In the genomic region with DNA sequence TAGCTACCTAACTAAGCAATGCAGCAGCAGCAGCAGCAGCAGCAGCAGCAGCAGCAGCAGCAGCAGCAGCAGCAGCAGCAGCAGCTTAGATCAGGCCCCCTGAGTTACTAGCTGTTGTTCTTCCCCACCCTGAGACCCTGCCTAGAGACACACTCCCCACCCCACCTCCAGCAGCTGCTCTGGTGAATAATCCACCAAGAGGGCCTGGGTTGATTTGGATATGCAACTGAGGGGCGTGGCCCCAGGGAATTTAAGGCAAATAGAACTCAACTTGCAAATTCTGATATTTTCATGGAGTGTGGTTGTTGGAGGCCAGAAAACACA, we compare ENCODE assay signal across 12 mouse cellular contexts. TPM values are rescaled to one million over a fixed set of nuclear protein-coding genes. Genes with fewer than 3 reads are reported as not detected.
A peak's percentile ranks its signal among the peaks of the same experiment; 100 is the strongest.
DNase-seq lines count a peak whose midpoint lies in the region; ATAC-seq and TF ChIP-seq lines count a peak whose summit lies in the region.
"Had no signal": no experiment of that assay in that cellular context is flagged by ENCODE, and none has a peak within 500 bp of the region (broad histone marks: within the 10 kb centered on the region; RNA-seq: fewer than 3 reads in every experiment).

No protein-coding gene starts in this region.

- H3K36me3 ChIP-seq in heart, embryonic 15.5 days = no peaks in the 10 kb centered on the region
- H3K36me3 ChIP-seq in liver, postnatal 0 days (replicated peaks; ENCODE audit: insufficient read depth, low read length) = no peaks in the 10 kb centered on the region
- no peaks in the 10 kb centered on the region for H3K36me3 ChIP-seq in liver, embryonic 12.5 days
- H3K36me3 ChIP-seq in E14TG2a.4 (ENCODE audit: insufficient read depth, low read length) = no peaks in the 10 kb centered on the region
- H3K36me3 ChIP-seq: hindbrain, embryonic 15.5 days had no signal

- H3K4me2 ChIP-seq in heart, embryonic 15.5 days = no peak overlapping the region
- H3K4me2 ChIP-seq in liver, postnatal 0 days (ENCODE audit: low read depth, low read length) = no peak overlapping the region
- no peak overlapping the region for H3K4me2 ChIP-seq in liver, embryonic 12.5 days
- H3K4me2 ChIP-seq: hindbrain, embryonic 15.5 days; liver, embryonic 11.5 days had no signal

- ATAC-seq in heart, embryonic 15.5 days (replicated peaks; ENCODE audit: insufficient number of reproducible peaks, insufficient read depth, low FRiP score, low read depth) = no peak
- ATAC-seq in liver, postnatal 0 days = peak; percentile 14; the same call in 1 of the 2 replicates
- ATAC-seq in liver, embryonic 12.5 days = no peak
- no peak for ATAC-seq in erythroid progenitor cell, adult 5-6 weeks (replicated peaks; ENCODE audit: low FRiP score, poor library complexity, severe bottlenecking)
- ATAC-seq: forebrain, embryonic 16.5 days had no signal

- 84% methylated on average over 1 of the region's 1 CpGs for WGBS in heart, embryonic 15.5 days
- WGBS in liver, postnatal 0 days (ENCODE audit: insufficient replicate concordance) = 75% methylated on average over 1 of the region's 1 CpGs
- WGBS in liver, embryonic 12.5 days (ENCODE audit: insufficient replicate concordance) = 58% methylated on average over 1 of the region's 1 CpGs

- H3K9ac ChIP-seq in heart, embryonic 15.5 days = no peak overlapping the region
- H3K9ac ChIP-seq in liver, postnatal 0 days (replicated peaks) = no peak overlapping the region; the same call in 1 of the 2 replicates
- no peak overlapping the region for H3K9ac ChIP-seq in liver, embryonic 12.5 days
- H3K9ac ChIP-seq: hindbrain, embryonic 15.5 days had no signal

- H3K9me3 ChIP-seq in heart, embryonic 15.5 days (replicated peaks) = no peaks in the 10 kb centered on the region
- no peaks in the 10 kb centered on the region for H3K9me3 ChIP-seq in liver, postnatal 0 days (ENCODE audit: low read length)
- H3K9me3 ChIP-seq in liver, embryonic 12.5 days (replicated peaks) = no peaks in the 10 kb centered on the region
- H3K9me3 ChIP-seq in E14TG2a.4 (ENCODE audit: low read length) = peaks cover 8% of the 10 kb centered on the region; the same call in 1 of the 2 replicates
- H3K9me3 ChIP-seq: hindbrain, embryonic 15.5 days had no signal

- peaks cover 43% of the 10 kb centered on the region for H3K4me1 ChIP-seq in heart, embryonic 15.5 days (replicated peaks)
- H3K4me1 ChIP-seq in liver, postnatal 0 days (ENCODE audit: insufficient read depth) = peaks cover 44% of the 10 kb centered on the region
- H3K4me1 ChIP-seq in liver, embryonic 12.5 days = peaks cover 50% of the 10 kb centered on the region
- H3K4me1 ChIP-seq in E14TG2a.4 (replicated peaks; ENCODE audit: low read depth, low read length) = peaks cover 79% of the 10 kb centered on the region
- peaks cover 40% of the 10 kb centered on the region for H3K4me1 ChIP-seq in brown adipose tissue, adult 24 weeks (ENCODE audit: control insufficient read depth, insufficient read depth, insufficient read length, low read length)
- H3K4me1 ChIP-seq: hindbrain, embryonic 15.5 days had no signal

- no peak for TF ChIP-seq CTCF in liver, postnatal 0 days (IDR thresholded peaks at IDR 0.05; ENCODE audit: low read depth)
- no peak for TF ChIP-seq CTCF in E14TG2a.4 (conservative IDR thresholded peaks at IDR 0.05; ENCODE audit: low read length)

- intact Hi-C loops in heart, postnatal 25 days (cut with DNase I) = no loop called here

- no peak overlapping the region for H3K4me3 ChIP-seq in heart, embryonic 15.5 days
- no peak overlapping the region for H3K4me3 ChIP-seq in liver, postnatal 0 days (ENCODE audit: low read depth, low read length)
- no peak overlapping the region for H3K4me3 ChIP-seq in liver, embryonic 12.5 days
- 0 out of 2 replicates have a peak overlapping the region, but pooled peaks have one; percentile 29 for H3K4me3 ChIP-seq in E14TG2a.4 (replicated peaks; ENCODE audit: low read length)
- no peak overlapping the region for H3K4me3 ChIP-seq in brown adipose tissue, adult 24 weeks (ENCODE audit: insufficient read depth, low read depth, low read length)
- H3K4me3 ChIP-seq: hindbrain, embryonic 15.5 days had no signal

- peak overlapping the region; percentile 50 for H3K27ac ChIP-seq in heart, embryonic 15.5 days
- peak overlapping the region; percentile 51; the same call in 1 of the 2 replicates for H3K27ac ChIP-seq in liver, postnatal 0 days (ENCODE audit: low read depth)
- no peak overlapping the region for H3K27ac ChIP-seq in liver, embryonic 12.5 days
- H3K27ac ChIP-seq in brown adipose tissue, adult 24 weeks (replicated peaks; ENCODE audit: low read depth, low read length) = peak overlapping the region; percentile 74
- H3K27ac ChIP-seq: hindbrain, embryonic 15.5 days had no signal

- no peak for DNase-seq in heart, postnatal 25 days (ENCODE audit: low spot score)
- DNase-seq in liver, postnatal 0 days = peak; percentile 24
- no peak for DNase-seq in right cerebral cortex, adult 2 months (ENCODE audit: low spot score in 2 of 2)
- DNase-seq: cerebellum, adult 11 months had no signal

- no peak for TF ChIP-seq EP300 in liver, postnatal 0 days (IDR thresholded peaks at IDR 0.05; ENCODE audit: low read depth)

- H3K27me3 ChIP-seq in heart, embryonic 15.5 days = no peaks in the 10 kb centered on the region
- no peaks in the 10 kb centered on the region for H3K27me3 ChIP-seq in liver, postnatal 0 days (ENCODE audit: insufficient read depth, low read length)
- peaks cover 2% of the 10 kb centered on the region; the same call in 1 of the 2 replicates for H3K27me3 ChIP-seq in liver, embryonic 12.5 days (replicated peaks)
- H3K27me3 ChIP-seq in E14TG2a.4 (ENCODE audit: insufficient read depth, low read length) = peaks cover 15% of the 10 kb centered on the region
- H3K27me3 ChIP-seq: hindbrain, embryonic 15.5 days had no signal

RNA-seq across cellular contexts. Expression of a gene that starts 7.9 kb away (rescaled TPM):
- polyA plus RNA-seq in heart, embryonic 15.5 days (2015; fragmentation: Nextera tagmentation; extraction: Ambion mirVana) = 3.8 and 11.6 TPM in 2 replicates
- 10 to 100 TPM; 11.5 to 12.2 TPM for total RNA-seq in heart, postnatal 25 days (2021)
- 13.5 and 14.6 TPM in 2 replicates for polyA plus RNA-seq in liver, postnatal 0 days (2015; fragmentation: Nextera tagmentation; extraction: Ambion mirVana)
- 17.5 and 18.9 TPM in 2 replicates for polyA plus RNA-seq in liver, embryonic 12.5 days (2016; fragmentation: Nextera tagmentation; extraction: Ambion mirVana)
- 2.6 and 4.3 TPM in 2 replicates for polyA plus RNA-seq in brown adipose tissue, adult 24 weeks (2012; ENCODE audit: insufficient read depth, insufficient read length, missing spikeins)
- total RNA-seq in erythroid progenitor cell, adult 5-6 weeks (2015; ENCODE audit: low replicate concordance) = 19.8 and 20.5 TPM in 2 replicates
- 11.1 and 15.1 TPM in 2 replicates for total RNA-seq in erythroid progenitor cell, adult 5-6 weeks (2017; ENCODE audit: low replicate concordance)

RNA-seq across cellular contexts. Expression of a gene that starts 45.8 kb away (rescaled TPM):
- polyA plus RNA-seq in heart, embryonic 15.5 days (2015; fragmentation: Nextera tagmentation; extraction: Ambion mirVana) = 1.7 and 2.9 TPM in 2 replicates
- under 1 TPM; 0.29 to 0.50 TPM for total RNA-seq in heart, postnatal 25 days (2021)
- 7.0 and 7.9 TPM in 2 replicates for polyA plus RNA-seq in liver, postnatal 0 days (2015; fragmentation: Nextera tagmentation; extraction: Ambion mirVana)
- 12.7 and 15.0 TPM in 2 replicates for polyA plus RNA-seq in liver, embryonic 12.5 days (2016; fragmentation: Nextera tagmentation; extraction: Ambion mirVana)
- polyA plus RNA-seq in brown adipose tissue, adult 24 weeks (2012; ENCODE audit: insufficient read depth, insufficient read length, missing spikeins) = 0.40 and 1.9 TPM in 2 replicates
- total RNA-seq in erythroid progenitor cell, adult 5-6 weeks (2015; ENCODE audit: low replicate concordance) = 1.1 and 3.4 TPM in 2 replicates
- total RNA-seq in erythroid progenitor cell, adult 5-6 weeks (2017; ENCODE audit: low replicate concordance) = 0.45 and 0.51 TPM in 2 replicates
